Mouse (Mus musculus) ES-CJ7 (cell line): ENCODE measurements at regions not wholly inside any gene's neighbourhood (a gene's known extent, or its start where the extent isn't known, plus 50 kb on each side); places are given as distances from the start of the nearest gene placed in this dataset.
A peak's percentile ranks its signal among the peaks of the same experiment; 100 is the strongest.

ENCODE experiments used
- DNase-seq: peaks from one replicate; pipeline ENCODE4 v3.0.0; 2011; ENCODE audit warnings: low read depth, low spot score

DNA sequence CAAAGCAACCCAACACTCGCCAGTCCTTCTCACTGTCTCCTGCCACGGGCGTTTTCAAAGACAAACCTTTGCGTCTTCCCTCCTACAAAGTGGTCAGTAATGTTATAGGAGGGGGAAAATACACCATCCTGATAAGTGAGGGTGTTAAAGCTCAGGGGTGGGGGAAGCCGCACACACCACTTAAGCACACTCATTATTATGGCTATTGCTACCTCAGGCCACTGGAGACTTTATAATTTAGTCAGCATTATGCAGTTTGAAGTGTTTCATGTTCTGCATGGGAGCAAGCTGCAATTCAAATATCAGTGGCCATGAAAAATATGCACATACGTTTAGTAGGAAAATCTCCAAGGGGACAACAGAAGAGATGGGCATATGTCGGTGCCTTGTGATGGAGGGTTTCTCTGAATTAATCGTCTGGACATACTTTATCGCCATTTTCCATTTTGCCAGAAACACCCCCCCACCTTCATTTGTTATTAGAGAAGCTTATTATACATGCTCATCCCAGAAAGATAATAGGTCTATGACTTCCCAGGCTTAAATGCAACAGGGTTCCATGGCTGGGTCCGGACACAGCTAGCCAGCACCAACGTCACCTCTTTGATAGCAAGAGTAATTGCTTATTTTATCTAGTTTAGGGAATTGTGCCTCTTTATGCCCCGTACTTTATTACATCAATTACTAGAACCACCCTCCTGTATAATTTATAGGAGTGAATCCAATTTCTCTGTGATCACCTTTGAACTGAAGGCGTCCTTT lies 193.5 kb upstream of the Adamts16 start:
- DNase-seq = no peak

GRCm38 (mm10) chr13:71008216-71008615 lies 166.6 kb upstream of the Adamts16 start:
- DNase-seq = peak; percentile 41

DNA sequence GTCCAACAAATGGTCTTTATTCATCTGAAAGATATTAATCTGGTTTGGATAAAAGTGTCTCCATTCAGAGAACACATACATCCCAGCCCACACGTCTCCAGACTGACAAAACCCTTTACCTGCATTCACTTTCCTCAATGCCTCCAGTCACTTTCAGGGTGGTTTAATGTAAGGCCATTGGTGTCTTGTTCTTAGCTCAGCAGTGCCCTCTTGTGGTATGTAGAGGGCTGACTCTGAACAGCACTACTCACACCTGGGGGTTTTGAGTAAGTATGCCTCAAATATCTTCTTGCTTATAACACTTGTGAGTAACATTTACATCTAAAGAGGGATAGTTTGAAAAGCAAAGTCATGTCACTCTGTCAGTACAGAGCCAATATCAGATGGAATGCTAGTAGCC lies 164.5 kb upstream of the Adamts16 start:
- peak; percentile 70 for DNase-seq

DNA sequence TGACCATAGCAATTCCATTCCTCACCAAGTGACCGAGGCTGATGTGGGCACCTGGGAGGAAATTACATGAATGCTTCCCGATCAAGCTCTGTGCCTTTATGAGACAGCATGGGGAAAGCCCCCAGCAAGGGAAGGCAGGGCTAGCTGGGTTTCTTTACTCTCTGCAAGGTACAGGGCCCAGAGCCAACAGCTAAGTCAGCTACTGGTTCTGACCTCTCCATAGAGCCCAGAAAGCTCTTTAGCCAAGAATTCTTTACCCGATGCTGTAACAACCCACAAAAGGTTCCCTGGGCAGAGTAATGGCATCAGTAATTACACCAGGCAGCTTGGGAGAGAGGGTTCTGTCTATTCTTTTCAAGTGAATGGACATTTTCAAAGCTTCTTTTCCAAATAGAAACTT lies 161.9 kb upstream of the Adamts16 start:
- DNase-seq = no peak

DNA sequence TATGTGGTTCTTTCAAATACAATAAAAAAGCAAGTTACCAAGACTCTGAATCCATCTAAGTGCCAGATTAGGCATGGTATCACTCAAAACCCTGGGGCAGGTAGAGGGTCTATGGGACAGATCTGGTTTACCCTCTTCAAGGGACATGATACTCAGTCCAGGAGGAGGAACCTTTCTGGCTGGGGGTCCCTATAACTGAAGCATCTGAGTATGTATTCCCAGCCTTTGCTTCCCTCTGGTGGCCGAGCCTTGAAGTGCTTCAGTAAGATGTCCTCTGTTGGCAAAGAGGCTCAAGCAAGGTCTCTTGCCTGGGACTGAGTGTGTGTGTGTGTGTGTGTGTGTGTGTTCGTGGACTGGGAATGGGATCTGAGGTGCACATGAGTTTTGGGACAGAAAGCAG lies 159.7 kb upstream of the Adamts16 start:
- peak; percentile 23 for DNase-seq

- no peak for DNase-seq
Observed at GRCm38 (mm10) chr13:71000422-71001008, 158.9 kb upstream of the Adamts16 start.

- peak; percentile 4 for DNase-seq
Observed at GRCm38 (mm10) chr13:70993522-70993921, 151.9 kb upstream of the Adamts16 start.

GRCm38 (mm10) chr13:70989999-70990645 lies 148.5 kb upstream of the Adamts16 start:
- DNase-seq = no peak

GRCm38 (mm10) chr13:70979344-70979743 lies 137.7 kb upstream of the Adamts16 start:
- peak; percentile 72 for DNase-seq

DNA sequence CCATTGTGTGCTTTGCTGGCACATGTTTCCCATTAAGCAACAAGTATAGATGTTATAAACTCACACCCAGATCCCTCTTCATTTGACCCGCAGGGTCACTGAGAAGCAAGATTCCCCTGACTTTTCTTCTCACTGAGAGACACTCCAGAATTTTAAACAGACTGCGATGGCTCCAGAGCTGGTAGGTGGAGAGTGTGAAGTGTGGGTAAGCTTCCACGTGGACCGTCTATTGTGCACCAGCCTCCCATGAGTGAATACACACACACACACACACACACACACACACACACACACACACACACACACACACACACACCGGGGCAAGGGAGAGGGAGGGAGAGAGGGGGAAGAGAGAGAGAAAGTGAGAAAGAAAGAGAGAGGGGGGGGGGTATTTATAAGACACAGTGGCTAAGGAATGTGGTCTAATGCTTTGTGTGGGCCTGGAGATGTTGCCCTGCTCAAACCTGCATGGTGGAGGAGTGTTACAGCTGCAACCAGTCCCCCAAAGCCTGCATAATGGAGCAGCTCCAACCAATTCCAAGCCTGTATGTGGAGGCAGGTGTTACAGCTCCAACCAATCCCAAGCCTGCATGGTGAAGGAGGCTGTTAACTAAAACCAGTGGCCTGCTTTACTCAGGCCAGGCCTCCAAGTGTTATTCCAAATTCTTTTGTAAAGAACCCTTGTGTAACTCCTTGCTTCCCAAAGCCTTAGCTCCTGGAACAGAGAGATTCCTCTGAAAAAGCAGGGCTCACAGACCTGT lies 137.1 kb upstream of the Adamts16 start:
- DNase-seq = peak; percentile 34

DNA sequence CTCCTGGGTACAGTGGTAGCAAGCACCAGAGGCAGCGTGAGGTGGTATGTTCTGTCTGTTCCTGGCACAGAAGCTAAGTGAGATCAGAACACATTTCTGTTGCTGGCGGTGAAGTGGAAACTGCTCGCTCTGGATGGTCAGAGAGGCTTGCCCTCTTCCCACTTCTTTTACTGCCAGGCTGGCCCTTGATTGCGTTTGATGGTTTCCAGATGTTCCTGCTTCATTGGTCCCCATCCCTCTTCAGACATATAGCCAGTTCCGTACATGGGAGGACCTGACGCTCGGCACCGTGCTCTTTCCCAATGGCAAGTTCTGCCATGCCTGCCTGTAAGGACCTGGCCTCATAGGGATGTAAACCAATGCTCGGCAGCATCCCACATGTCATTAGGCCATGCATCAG lies 128.0 kb upstream of the Adamts16 start:
- no peak for DNase-seq

DNA sequence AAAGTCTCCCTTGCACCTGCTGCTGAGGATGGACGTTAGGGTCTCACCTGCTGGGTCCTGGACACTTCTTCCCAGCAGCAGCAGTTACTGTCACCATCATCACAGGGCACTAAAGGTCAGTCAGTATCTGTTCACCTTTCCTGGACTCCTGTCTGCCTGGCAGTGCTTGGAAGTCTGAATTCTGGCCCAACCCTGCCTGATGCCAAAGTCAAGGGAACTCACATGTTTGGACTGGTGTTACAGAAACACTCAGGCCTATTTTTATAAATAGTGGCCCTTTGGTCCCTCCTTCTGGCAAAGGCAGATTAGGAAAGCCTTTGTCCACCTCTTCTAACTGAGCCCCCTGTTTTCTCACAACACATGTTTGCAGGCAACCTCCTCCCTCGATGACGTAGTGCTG lies 126.2 kb upstream of the Adamts16 start:
- DNase-seq = no peak

GRCm38 (mm10) chr13:70963384-70963783 lies 121.8 kb upstream of the Adamts16 start:
- DNase-seq = peak; percentile 10

DNA sequence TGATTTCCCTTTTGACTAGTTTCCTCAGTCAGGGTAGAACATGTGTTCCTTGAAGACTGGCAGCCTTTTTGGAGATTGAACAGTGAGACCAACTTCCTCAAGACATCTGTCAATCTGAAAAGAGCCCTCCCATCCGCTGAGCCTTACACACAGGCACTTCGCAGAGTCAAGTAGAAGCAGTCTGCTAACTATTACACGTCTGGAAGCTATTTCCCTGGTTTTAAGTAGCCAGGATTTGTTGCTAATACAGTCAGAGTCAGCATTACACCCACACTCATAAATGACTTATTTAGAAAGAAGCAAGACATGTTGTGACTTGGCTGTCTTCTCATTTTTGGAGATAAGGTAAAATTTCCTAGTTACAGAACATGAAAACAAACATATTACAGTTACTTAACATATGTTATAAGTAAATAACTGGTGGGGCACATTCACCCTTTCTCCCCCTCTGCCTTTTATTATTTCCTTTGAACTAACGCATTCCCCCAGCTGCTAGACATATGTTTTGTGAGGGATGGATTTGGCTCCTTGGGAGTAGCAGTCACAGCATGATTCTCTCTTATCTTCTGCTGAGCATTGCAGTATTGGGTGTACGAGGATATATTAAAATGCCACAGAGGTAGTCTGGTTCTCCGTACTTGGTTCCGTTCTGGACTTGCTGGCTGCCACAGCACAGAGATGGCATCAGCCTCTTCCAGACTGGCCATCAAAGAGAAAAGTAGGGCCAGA lies 92.9 kb upstream of the Adamts16 start:
- DNase-seq = no peak

GRCm38 (mm10) chr13:70913834-70914233 lies 72.2 kb upstream of the Adamts16 start:
- no peak for DNase-seq

DNA sequence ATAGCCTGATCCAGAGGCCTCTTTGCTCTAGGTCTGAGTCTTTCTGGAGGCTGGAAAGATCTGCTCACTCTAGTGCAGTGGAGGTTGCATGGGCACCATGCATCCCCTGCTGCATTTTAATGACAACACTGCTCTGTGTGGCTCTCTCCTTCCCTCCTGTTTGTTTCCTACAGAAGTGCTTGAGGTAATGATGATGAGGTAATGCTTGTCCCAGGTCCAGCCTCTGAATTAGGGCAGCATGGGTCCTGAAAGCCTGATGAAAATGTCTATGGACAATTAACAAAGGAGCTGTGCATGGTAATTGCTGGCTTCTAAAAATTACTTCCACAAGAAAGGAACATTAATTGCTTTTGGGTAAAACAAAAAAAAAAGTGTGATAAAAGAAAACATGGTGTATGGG lies 69.3 kb upstream of the Adamts16 start:
- no peak for DNase-seq

GRCm38 (mm10) chr13:70904834-70905233 lies 63.2 kb upstream of the Adamts16 start:
- DNase-seq = no peak

DNA sequence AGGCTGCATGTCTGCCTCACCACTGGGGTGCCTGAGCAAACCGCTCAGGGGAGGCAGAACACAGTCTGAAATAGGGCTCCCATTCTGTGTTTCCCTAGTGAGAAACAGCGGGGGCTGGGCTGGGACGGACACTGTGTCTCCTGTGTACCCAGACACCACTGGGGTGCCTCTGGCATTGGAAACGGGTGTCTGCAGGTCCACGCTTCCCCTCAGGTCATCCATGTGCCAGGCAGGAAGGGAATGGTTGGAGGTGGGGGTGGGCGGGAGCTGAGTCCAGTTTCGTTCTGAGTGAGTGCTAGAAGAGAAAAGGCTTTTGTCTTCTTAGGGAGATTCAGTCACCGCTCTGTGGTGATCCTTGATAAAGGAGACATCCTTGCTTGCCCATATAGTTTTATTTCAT lies 62.2 kb upstream of the Adamts16 start:
- DNase-seq = no peak

DNA sequence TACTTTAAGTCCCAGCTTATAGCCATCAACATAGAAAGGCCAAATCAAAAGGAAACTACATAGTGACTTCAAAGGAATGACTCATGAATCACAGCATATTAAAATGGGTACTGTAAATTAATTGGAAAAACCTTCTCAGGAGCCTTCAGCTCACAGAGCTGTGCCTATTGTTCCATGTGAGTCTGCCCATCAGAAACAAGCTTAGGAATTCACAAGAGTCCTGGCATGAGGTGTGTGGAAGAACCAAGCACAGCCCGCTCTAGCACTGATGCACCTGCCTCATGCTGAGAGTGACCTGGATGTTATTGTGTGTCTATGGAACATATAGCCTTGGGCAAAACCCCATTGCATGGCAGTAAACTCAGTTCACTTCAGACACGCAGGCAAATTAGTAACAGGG lies 61.5 kb upstream of the Adamts16 start:
- DNase-seq = no peak

DNA sequence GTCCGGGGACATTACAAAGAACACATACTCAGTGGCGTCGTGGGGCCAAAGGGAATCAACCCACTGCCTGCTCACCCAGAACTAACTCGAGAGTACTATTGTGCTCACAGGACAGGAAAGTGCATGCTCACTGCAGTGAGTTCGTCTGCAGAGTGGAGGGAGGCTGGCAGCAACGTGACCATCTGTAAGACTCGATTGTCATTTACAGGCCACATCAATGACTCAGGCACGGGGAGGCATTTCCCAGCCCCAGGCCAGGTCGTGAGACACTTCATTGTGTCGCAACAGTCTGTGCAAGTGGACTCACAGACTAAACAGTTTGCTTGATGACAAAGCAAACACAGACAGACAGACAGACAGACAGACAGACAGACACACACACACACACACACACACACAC lies 61.1 kb upstream of the Adamts16 start:
- no peak for DNase-seq

- DNase-seq = no peak
Observed at GRCm38 (mm10) chr13:70891634-70892033, 50.0 kb upstream of the Adamts16 start.
